Mouse (Mus musculus) limb, embryonic 13.5 days (tissue): ENCODE measurements around the gene Nle1. TPM values are rescaled to one million over a fixed set of nuclear protein-coding genes. Genes with fewer than 3 reads are reported as not detected.

Experiments used
- polyA plus RNA-seq: library from polyadenylated mRNA; unstranded; fragments of >200 nt; fragmentation: Nextera tagmentation; extraction: Ambion mirVana; gene quantifications from 2 replicates; pipeline ENCODE4 v1.2.1, GENCODE M21; 2015

Nle1 gene
- polyA plus RNA-seq, 1 experiment from 2014 or later: 41.3 TPM

Other genes with a start within 250 kb of the Nle1 start
- gene Cct6b, start 144.1 kb downstream of the Nle1 start, polyA plus RNA-seq: 0.31 and 0.46 TPM in 2 replicates
- gene Zfp830, start 144.1 kb downstream of the Nle1 start, polyA plus RNA-seq: 39.2 and 41.1 TPM in 2 replicates
- 33.9 and 34.2 TPM in 2 replicates for gene Lig3, start 127.3 kb downstream of the Nle1 start, polyA plus RNA-seq
- 12.3 and 14.7 TPM in 2 replicates for gene Rffl, start 37.2 kb downstream of the Nle1 start, polyA plus RNA-seq
- gene Rad51d, start 17.8 kb downstream of the Nle1 start, polyA plus RNA-seq: 9.5 and 12.6 TPM in 2 replicates
- gene Fndc8, start 16.3 kb downstream of the Nle1 start, polyA plus RNA-seq: 0.19 and 0.23 TPM in 2 replicates
- gene Unc45b, start 2.1 kb upstream of the Nle1 start, polyA plus RNA-seq: 18.2 and 20.0 TPM in 2 replicates
- 1.0 and 1.3 TPM in 2 replicates for gene Slfn5, start 42.9 kb upstream of the Nle1 start, polyA plus RNA-seq
- 14.4 and 17.1 TPM in 2 replicates for gene Slfn9, start 83.4 kb upstream of the Nle1 start, polyA plus RNA-seq
- 0.36 and 0.39 TPM in 2 replicates for gene Slfn8, start 112.4 kb upstream of the Nle1 start, polyA plus RNA-seq
- gene Slfn2, start 156.7 kb upstream of the Nle1 start, polyA plus RNA-seq: 2.7 and 3.2 TPM in 2 replicates
- gene Slfn1, start 208.4 kb upstream of the Nle1 start, polyA plus RNA-seq: 0.10 TPM in 1 of 2 replicates, not detected in the other